Mouse (Mus musculus) adrenal gland, postnatal 14 days (tissue): Measurements from ENCODE around the gene Sox21. TPM values are rescaled to one million over a fixed set of nuclear protein-coding genes. Genes with fewer than 3 reads are reported as not detected.

Experiments used
- DNase-seq: peaks from one replicate; pipeline ENCODE4 v3.0.0; 2021; ENCODE audit warnings: mixed read lengths
- microRNA-seq, 2 experiments: library from miRNA; unstranded; fragments of <30 nt; microRNA quantifications; one replicate each; pipeline ENCODE4 v1.2.0; 2021
- total RNA-seq: library from RNA; stranded (reverse); gene quantifications from 2 replicates; pipeline ENCODE4 v1.2.3, GENCODE M21; 2021

Gene Sox21
- total RNA-seq, 1 experiment from 2014 or later: not detected

- DNase-seq: no peak
Measured at GRCm38 (mm10) chr14:118225061-118225743, 11.6 kb downstream of the Sox21 start.

- no peak for DNase-seq
Measured at GRCm38 (mm10) chr14:118220885-118221284, 15.9 kb downstream of the Sox21 start.

GRCm38 (mm10) chr14:118216826-118217225, 20.0 kb downstream of the Sox21 start:
- no peak for DNase-seq

- DNase-seq: no peak
Measured at GRCm38 (mm10) chr14:118212188-118212804, 24.5 kb downstream of the Sox21 start.

GRCm38 (mm10) chr14:118209642-118210041, 27.2 kb downstream of the Sox21 start:
- peak; percentile 34 for DNase-seq

- no peak for DNase-seq
Measured at GRCm38 (mm10) chr14:118207347-118207746, 29.5 kb downstream of the Sox21 start.

- peak; percentile 21 for DNase-seq
Measured at GRCm38 (mm10) chr14:118203031-118203430, 33.8 kb downstream of the Sox21 start.

- DNase-seq: no peak
Measured at GRCm38 (mm10) chr14:118202006-118202405, 34.8 kb downstream of the Sox21 start.

GRCm38 (mm10) chr14:118200731-118201130, 36.1 kb downstream of the Sox21 start:
- no peak for DNase-seq

GRCm38 (mm10) chr14:118197063-118197462, 39.8 kb downstream of the Sox21 start:
- DNase-seq: no peak

GRCm38 (mm10) chr14:118194219-118194914, 42.5 kb downstream of the Sox21 start:
- no peak for DNase-seq

GRCm38 (mm10) chr14:118193663-118194062, 43.2 kb downstream of the Sox21 start:
- DNase-seq: no peak

- no peak for DNase-seq
Measured at GRCm38 (mm10) chr14:118193001-118193628, 43.7 kb downstream of the Sox21 start.

- DNase-seq: no peak
Measured at GRCm38 (mm10) chr14:118191442-118191841, 45.4 kb downstream of the Sox21 start.

Small RNA genes lying within 50 kb of the gene (microRNA-seq; reads per million reads assigned to microRNA genes)
- gene Mir6241: 0 reads per million in 2 experiments

Other genes with a start within 250 kb of the Sox21 start
- not detected in 2 replicates for gene Dct, start 184.8 kb downstream of the Sox21 start, total RNA-seq
- 22.0 and 22.4 TPM in 2 replicates for gene Tgds, start 104.3 kb downstream of the Sox21 start, total RNA-seq
- gene Gpr180, start 99.9 kb downstream of the Sox21 start, total RNA-seq: 25.3 and 26.0 TPM in 2 replicates
- not detected in 2 replicates for gene Gm9376, start 29.9 kb upstream of the Sox21 start, total RNA-seq